Mouse (Mus musculus) megakaryocyte, embryonic 14.5 days (primary cell): ENCODE measurements around the gene Ltbp2.

ENCODE experiments used
- FLI1 ChIP-seq: IDR thresholded peaks from 2 replicates; pipeline ENCODE4 v1.6.1; 2012; ENCODE audit warnings: low read length, inconsistent platforms, mixed read lengths
- GATA1 ChIP-seq: IDR thresholded peaks from 3 replicates; pipeline ENCODE4 v1.6.1; 2012; ENCODE audit warnings: mixed read lengths, low read length, inconsistent platforms, borderline replicate concordance

GRCm38 (mm10) chr12:84885107-84885876 lies 9.0 kb upstream of the Ltbp2 start:
- TF ChIP-seq GATA1 (no peak), FLI1 (no peak)
